Mouse (Mus musculus) gastrocnemius, postnatal 4 days (tissue): Measurements from ENCODE around the gene Itsn1. TPM values are rescaled to one million over a fixed set of nuclear protein-coding genes. Genes with fewer than 3 reads are reported as not detected.
A peak's percentile ranks its signal among the peaks of the same experiment; 100 is the strongest.

Source experiments
- DNase-seq, 2 experiments: peaks; one replicate each; pipeline ENCODE4 v3.0.0; 2021 to 2022; ENCODE audit warnings: low spot score in 2 of 2, mixed read lengths in 2 of 2
- total RNA-seq, 2 experiments: library from RNA; stranded (reverse); gene quantifications; 2 replicates each; pipeline ENCODE4 v1.2.3; 2021

Gene Itsn1
- total RNA-seq, 2 experiments from 2014 or later: 80.4 to 82.9 TPM

GRCm38 (mm10) chr16:91935108-91935507 lies 206.0 kb downstream of the Itsn1 start:
- peak in 1 of 2 experiments; percentile 44 for DNase-seq

GRCm38 (mm10) chr16:91935726-91936125 lies 206.6 kb downstream of the Itsn1 start:
- no peak for DNase-seq

GRCm38 (mm10) chr16:91936340-91937030 lies 207.4 kb downstream of the Itsn1 start:
- DNase-seq: peak; percentile 67 to 80

DNA sequence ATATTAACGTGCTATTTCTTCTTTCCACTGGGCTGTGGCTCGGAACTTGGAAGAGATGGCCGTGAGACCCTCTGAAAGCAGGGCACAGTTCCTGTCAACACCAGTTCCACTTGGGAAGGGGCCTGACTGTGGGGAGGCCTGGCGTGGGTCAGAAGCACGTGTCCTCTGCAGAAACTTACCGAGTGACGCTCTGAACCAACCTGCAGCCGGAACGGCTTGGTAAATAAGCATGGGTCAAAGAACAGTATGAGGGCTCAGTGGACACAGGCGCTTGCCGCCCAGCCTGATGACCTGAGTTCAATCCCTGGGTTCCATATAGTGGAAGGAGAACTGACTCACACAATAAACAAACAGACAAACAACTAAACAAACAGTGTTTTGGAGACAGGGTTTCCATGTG lies 208.2 kb downstream of the Itsn1 start:
- DNase-seq: no peak

- no peak for DNase-seq
Observed at GRCm38 (mm10) chr16:91938141-91938540, 209.1 kb downstream of the Itsn1 start.

DNA sequence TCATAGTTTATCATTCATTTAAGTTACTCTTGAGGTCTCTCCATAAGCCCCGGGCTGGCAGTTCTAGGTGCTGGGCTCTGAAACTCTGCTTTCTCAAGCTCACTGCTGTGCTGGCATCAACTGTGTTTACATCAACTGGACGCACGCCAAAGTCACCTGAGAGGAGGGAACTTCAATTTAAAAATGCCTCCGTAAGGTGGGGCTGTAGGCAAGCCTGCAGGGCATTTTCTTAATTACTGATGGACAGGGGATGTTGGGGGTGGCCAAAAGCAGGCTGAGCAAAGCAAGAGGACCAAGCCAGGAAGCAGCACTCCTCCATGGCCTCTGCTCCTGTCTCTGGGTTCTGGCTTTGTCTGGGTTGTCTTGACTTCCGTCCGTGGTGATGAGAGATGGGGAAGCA lies 211.6 kb downstream of the Itsn1 start:
- no peak for DNase-seq

DNA sequence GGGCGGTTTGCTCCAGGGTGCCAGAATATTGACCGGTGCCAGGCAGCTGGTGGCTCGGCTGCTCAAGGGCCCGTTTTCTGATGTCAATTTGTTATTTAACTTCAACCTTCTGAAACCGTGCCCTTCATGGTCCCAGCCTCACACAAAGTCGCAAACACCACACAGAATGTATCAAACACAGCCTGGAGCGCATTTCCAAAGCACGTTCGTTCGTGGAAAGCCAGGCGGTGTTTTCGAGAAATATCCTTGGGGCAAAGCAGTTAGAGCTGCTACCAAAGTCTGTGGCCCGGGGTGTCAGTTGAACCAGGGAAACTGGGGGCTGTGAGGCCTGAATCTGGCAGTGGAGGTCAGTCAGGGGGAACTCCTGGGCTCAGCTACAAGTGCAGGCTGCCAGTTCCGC lies 213.1 kb downstream of the Itsn1 start:
- DNase-seq: no peak

- no peak for DNase-seq
Observed at GRCm38 (mm10) chr16:91946261-91946660, 217.2 kb downstream of the Itsn1 start.

DNA sequence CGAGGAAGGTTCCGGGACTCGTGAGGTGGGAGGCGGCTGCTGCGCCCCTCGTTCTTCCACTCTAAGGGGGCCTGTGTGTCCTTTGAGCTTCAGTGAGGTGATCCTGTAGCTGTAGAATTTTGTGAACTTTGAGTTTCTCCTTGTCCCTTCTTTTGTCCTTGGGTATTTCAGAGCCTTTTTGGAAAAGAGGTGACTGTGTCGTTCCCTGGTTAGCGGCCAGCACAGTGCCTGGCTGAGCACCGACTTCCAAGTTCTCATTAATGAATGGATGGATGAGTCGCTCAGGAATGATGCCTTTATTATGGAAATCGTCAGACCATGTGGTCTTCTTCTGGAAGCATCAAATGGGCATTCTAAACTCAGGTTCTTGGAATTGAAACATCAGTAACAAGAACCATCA lies 218.0 kb downstream of the Itsn1 start:
- no peak for DNase-seq

DNA sequence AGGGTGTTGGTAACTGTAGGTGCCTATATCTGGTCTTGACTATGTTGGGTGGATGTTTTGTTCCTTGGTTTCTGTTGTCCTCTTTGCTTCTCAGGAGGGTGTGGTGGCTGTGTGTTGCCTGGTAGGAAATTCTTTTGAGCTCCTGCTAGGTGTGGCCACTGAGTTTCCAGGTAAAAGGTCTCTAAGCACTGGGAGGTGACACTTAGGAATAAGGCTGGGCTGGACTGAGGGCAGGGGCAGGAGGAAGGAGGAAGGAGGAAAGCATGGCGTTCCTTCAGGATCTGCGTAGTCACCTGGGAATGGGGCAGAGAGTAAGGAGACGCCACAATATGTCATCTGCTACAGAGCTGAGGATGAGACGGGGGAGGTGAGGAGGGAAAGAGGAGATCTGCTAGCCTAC lies 224.9 kb downstream of the Itsn1 start:
- DNase-seq: no peak

- no peak for DNase-seq
Observed at GRCm38 (mm10) chr16:91954766-91955165, 225.7 kb downstream of the Itsn1 start.

GRCm38 (mm10) chr16:91962204-91962893 lies 233.3 kb downstream of the Itsn1 start:
- DNase-seq: no peak

- no peak for DNase-seq
Observed at GRCm38 (mm10) chr16:91962894-91963555, 233.9 kb downstream of the Itsn1 start.

DNA sequence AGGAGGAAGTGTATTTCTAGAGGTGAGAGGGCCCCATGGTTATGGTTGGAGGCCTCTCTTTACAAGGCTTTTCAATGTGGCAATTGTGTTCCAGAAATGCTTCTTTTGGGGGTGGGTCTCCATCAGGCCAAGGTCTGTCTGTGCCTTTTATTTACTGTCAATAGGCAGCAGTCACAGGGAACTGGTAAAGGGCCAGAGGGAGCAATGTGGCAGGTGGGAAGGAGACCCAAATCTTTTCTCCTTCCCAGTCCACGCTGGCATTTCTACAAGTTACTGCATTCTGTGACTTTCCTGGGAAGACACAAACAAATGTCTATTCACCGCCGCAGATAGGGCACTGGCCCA lies 234.4 kb downstream of the Itsn1 start:
- no peak for DNase-seq

- DNase-seq: no peak
Observed at GRCm38 (mm10) chr16:91964308-91965178, 235.5 kb downstream of the Itsn1 start.

DNA sequence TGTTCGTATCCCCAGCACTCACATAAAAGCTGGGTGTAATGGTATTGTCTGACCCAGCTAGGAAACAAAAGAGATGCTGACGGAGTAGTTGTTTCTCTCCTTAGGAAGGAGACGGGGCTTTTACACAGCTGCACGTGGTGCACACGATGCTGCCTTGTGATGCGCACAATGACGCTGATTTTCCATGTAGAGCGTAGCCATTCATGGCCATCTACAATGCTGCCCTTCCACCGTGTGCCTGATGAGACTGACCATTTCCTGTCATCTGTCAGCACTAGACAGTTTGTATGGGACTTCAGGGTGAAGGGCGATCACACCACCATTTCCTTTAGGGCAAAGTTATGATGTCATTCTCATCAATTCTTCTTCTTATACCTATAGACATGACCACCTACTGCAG lies 239.6 kb downstream of the Itsn1 start:
- DNase-seq: no peak

- no peak for DNase-seq
Observed at GRCm38 (mm10) chr16:91969516-91970031, 240.5 kb downstream of the Itsn1 start.
